Mouse (Mus musculus) neural tube, embryonic 10.5 days (tissue): ENCODE data around the gene Tmem132b.
"Not testable (repeated sequence)": the region's sequence is repeated elsewhere in the genome, so short reads cannot be mapped to it uniquely, and the experiment has no call there.

Source experiments
- DNase-seq: peaks from one replicate; pipeline ENCODE4 v3.0.0-alpha.2; 2017; ENCODE audit warnings: low spot score; ENCODE audit errors: extremely low spot score

Gene Tmem132b

GRCm38 (mm10) chr5:125531634-125532033 is at the start of gene Tmem132b:
Tmem132b (plus strand) TSS chr5:125531774.
- peak; percentile 58 for DNase-seq

DNA sequence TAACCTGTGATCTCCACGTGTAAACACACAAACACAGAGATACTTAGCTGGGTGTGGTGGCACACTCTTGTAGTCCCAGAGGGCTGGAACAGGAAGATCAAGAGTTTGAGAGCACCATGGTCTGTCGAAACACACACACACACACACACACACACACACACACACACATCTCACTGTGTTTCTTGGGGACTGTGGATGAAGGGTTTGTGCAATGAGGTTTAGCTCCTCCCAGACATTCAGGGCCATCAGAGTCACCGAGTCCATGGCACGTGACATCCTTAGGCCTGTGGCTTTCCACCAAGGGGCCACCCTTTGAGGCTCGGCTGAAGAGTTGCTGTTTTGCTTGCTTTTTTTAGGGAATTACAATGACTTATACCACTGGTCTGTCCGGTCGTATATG is 49.1 kb upstream of the Tmem132b start:
- no peak for DNase-seq

DNA sequence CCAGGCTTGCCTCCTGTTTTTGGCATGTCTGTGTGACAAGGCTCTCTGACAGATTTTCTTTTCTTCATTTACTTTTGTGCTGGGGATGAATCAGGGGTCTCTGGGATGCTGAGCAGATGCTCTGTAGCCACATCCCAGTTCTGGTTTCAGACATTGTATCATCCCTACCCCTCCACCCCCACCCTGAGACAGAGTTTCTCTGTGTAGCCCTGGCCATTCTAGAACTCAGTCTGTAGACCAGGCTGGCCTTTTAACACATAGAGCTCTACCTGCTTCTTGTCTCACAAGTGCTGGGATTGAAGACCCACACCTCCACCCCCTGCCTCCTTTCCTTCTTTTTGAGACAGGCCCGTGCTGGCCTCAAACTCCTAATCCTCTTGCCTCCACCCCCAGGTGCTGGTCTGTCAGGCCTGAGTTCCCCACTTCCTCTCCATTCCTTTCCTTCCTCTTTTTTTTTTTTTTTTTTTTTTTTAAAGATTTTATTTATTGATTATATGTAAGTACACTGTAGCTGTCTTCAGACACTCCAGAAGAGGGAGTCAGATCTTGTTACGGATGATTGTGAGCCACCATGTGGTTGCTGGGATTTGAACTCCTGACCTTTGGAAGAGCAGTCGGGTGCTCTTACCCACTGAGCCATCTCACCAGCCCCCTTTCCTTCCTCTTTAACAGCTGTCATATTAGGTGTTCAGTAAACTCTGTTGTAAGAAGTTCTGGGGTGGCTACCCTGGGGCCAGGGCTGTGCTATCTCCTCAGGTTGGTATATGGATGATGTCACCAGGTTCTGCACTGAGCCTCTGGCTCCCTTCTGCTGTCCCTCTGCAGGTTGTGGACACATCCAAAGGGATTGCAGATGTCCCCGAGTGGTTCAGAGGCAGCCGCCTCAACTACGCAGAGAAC is 47.6 kb upstream of the Tmem132b start:
- no peak for DNase-seq

DNA sequence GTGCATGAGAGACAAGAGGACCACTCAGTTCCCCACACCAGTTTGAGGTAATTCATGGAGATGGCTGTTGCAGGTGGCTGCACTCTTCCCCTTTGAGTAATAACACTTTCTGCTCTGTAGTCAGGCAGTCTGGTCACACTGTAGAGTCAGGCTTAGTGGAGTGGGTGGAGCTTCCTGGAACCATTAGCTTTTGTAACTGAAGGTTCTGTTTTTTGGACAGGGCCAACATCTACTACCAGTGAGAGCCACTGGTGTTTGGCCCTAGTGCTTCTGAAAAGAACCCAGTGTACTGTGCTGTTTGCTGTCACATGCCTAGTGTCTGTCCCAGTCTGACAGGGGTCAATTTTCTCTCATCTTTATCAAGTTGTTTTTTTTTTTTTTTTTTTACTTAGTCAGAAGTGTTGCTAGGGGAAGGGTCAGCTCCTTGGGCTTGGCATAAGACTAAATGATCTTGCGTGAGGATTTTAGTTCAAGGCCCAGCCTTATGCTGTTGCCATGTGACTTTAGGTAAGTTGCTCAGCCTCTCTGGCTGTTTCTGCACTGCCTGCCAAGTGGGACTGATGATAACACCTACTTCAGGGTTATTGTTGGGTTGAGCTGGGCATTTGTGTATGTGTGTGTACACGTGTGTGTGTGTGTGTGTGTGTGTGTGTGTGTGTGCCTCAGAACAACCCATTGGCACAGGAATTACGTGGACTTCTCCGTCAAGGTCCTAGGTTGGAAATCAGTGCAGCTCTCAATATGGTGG is 46.4 kb upstream of the Tmem132b start:
- no peak for DNase-seq

DNA sequence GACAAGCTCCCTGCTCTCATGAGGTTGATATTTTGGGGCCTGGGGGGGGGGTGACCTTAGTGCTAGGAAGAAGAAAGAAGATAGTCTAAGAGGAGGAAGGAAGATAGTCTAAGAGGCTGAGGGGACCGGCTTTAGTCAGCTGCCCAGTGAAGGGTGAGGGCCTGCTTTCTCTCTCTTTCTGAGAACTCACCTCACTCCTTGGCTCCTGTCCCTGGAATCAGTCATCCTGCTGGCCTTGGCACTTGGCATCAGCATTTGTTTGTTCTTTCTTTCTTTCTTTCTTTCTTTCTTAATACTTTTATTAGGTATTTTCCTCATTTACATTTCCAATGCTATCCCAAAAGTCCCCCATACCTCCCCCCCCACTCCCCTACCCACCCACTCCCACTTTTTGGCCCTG is 45.5 kb upstream of the Tmem132b start:
- DNase-seq, result no peak

DNA sequence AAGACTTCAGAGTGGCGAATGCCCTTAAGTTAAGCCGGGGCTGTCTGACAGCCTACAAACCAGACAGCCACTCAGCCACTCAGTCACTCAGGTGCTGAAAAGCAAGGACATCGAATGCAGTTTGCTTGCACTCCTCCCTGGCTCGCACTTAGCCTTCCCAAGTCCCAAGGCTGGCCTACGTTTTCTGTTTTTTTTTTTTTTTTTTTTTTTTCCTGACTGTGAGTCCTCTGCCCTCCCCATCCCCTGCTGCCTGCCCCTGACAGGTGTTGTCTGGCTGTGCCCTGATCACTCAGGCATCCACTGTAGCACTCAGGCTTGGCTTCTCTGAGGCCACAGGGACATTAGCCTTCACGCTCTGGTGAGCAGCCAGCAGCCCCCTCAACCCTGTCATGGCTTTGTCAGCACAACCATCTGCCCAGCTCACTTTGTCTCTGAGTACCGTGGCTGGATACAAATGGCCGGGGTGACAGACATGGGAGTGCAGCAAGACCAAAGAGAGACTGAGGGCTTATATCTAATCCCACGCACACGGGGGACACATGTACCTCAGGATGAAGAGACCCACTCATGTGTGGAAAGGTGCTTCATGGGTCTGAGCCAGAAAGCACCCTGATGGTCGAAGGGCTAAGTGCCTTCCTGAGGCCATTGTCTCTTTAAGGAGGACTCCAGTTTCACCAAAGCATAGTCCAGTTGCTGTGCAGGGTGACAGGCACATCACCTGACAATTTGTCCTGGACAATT is 44.0 kb upstream of the Tmem132b start:
- DNase-seq, result no peak

GRCm38 (mm10) chr5:125488116-125488455 is 43.5 kb upstream of the Tmem132b start:
- DNase-seq, result no peak

DNA sequence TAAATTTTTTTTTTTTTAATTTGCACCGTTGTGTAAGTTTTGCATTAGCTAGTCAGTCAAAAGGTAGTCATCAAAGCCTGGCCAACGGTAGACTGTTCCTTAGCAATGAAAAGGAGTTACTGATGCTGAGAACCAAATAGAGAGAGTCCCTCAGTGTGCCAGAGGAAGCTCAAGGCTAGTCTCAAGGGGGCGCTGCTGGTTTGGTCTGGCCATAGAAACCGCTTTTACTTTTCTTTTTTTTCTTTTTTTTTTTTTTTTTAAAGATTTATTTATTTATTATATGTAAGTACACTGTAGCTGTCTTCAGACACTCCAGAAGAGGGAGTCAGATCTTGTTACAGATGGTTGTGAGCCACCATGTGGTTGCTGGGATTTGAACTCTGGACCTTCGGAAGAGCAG is 42.6 kb upstream of the Tmem132b start:
- DNase-seq, result not testable (repeated sequence)

- no peak for DNase-seq
Observed at GRCm38 (mm10) chr5:125491107-125491506, 40.5 kb upstream of the Tmem132b start.

DNA sequence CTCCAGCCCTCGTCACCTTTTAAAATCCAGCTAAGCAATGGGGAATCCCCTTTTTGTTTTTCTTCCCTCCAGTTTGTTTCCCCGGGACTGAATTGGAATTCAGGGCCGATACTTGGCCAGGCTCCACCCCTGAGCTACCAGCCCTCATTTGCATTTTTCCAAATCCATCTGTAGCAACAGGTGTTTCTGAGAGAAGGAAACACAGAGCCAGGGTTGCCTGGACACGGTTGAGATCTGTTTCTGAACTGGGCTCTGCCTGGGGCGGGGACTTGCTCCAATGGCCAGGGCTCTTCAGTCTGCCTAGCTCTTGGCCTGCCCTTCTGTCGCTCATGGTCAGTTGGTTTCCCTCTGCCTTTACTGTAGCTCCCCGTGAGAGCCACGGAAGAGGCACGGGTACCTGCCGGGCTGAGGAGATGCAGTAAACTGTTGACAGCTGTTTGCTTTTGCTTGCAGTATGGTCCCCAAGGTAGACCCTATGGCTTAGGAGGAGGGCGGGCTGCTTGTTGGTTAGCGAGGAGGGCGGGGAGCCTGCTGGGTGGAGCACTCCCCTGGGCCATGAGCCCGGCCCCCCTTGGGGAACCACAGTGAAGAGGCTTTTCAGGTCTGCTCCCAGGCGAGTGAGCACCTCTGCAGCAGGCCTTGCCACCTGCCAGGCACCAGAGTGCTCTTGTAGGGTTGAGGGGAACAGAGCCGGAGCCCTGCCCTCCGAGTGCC is 39.0 kb upstream of the Tmem132b start:
- no peak for DNase-seq

DNA sequence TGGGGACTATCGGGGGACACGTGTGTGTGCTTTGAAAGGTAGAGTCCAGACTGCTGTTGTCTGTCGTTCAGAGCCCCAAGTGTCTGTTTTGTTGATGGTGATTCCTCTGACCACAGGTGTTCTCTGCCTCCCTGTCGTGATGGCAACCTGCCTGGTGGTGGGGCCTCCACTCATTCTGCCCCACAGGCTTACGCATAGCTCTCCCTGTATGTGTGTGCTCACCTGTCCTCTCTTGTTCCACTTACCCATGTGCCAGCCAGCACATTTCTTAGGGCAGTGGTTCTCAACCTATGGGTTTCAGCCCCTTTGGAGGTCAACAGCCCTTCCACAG is 38.5 kb upstream of the Tmem132b start:
- DNase-seq, result no peak

GRCm38 (mm10) chr5:125495655-125496054 is 35.9 kb upstream of the Tmem132b start:
- DNase-seq, result no peak

GRCm38 (mm10) chr5:125497821-125498600 is 33.6 kb upstream of the Tmem132b start:
- peak; percentile 44 for DNase-seq

DNA sequence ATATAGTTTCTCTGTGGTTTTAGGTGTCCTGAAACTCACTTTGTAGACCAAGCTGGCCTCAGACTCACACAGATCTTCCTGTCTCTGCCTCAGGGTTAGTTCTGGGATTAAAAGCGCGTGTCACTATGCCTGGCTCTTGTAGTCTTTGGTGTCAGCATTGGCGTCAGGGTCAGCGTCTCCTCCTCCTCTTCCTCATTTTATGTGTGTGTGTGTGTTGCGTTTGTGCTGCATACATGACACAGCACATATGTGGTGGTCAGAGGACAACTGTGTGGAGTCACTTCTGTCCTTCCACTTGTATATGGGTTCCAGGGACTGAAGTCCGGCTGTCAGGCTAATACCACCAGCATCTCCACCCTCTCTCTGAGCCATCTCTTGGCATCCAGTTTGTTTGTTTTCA is 30.1 kb upstream of the Tmem132b start:
- DNase-seq, result no peak

- no peak for DNase-seq
Observed at GRCm38 (mm10) chr5:125502186-125502585, 29.4 kb upstream of the Tmem132b start.

GRCm38 (mm10) chr5:125503628-125504027 is 27.9 kb upstream of the Tmem132b start:
- DNase-seq, result no peak

- DNase-seq, result no peak
Observed at GRCm38 (mm10) chr5:125504692-125505091, 26.9 kb upstream of the Tmem132b start.

- no peak for DNase-seq
Observed at GRCm38 (mm10) chr5:125505968-125506367, 25.6 kb upstream of the Tmem132b start.

GRCm38 (mm10) chr5:125507582-125507981 is 24.0 kb upstream of the Tmem132b start:
- no peak for DNase-seq

- DNase-seq, result no peak
Observed at GRCm38 (mm10) chr5:125508006-125508405, 23.6 kb upstream of the Tmem132b start.

- DNase-seq, result peak; percentile 61
Observed at GRCm38 (mm10) chr5:125509541-125509940, 22.0 kb upstream of the Tmem132b start.
